8 mouse cellular contexts compared by ENCODE assay signal in the genomic region with DNA sequence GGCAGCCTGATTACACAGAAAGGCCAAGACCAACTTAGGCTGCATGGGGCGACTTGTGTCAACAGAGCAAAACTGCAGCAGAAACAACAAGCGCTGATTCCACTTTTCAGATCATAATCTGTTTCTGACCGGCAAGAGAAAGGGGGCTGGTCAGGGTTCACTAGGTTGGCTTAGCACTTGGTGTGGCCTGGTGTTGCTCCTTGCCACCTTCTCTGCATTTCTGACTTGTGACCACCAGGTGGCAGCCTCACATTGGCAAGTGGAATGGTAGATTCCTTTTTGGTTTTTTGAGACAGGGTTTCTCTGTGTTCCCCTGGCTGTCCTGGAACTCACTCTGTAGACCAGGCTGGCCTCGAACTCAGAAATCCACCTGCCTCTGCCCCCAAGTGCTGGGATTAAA. TPM values are rescaled to one million over a fixed set of nuclear protein-coding genes. Genes with fewer than 3 reads are reported as not detected.
DNase-seq lines count a peak whose midpoint lies in the region; ATAC-seq and TF ChIP-seq lines count a peak whose summit lies in the region.

No protein-coding gene starts in this region.

- WGBS in liver, embryonic 14.5 days (ENCODE audit: insufficient replicate concordance) = 19% methylated on average over 4 of the region's 4 CpGs

- no peaks in the 10 kb centered on the region for H3K4me1 ChIP-seq in liver, embryonic 14.5 days (replicated peaks; ENCODE audit: control insufficient read depth in 2 of 2, insufficient read depth in 2 of 2, low read length in 1 of 2)

- no peak overlapping the region for H3K4me2 ChIP-seq in liver, embryonic 14.5 days (ENCODE audit: low read depth)

- no peaks in the 10 kb centered on the region for H3K36me3 ChIP-seq in liver, embryonic 14.5 days (replicated peaks; ENCODE audit: control insufficient read depth, insufficient read depth, low read depth)

- peak; percentile 37 for DNase-seq in 3134 (ENCODE audit: extremely low read depth, insufficient read length, low spot score)
- peak; percentile 92 for DNase-seq in NIH3T3 (ENCODE audit: low read depth)
- peak; percentile 48 for DNase-seq in cerebellum, adult 9-11 months
- peak; percentile 81 for DNase-seq in gastrocnemius, postnatal 10 days
- DNase-seq in kidney, postnatal 14 days = peak; percentile 83
- peak; percentile 38 to 48 (median 43) for DNase-seq in liver, embryonic 14.5 days (ENCODE audit: low read depth in 3 of 3, low spot score in 3 of 3)
- peak; percentile 48 for DNase-seq in testis, postnatal 14 days (ENCODE audit: low spot score)

- peak; percentile 92 for TF ChIP-seq CTCF in liver, embryonic 14.5 days (IDR thresholded peaks at IDR 0.05; ENCODE audit: low read depth)

- TF ChIP-seq EP300 in liver, embryonic 14.5 days (IDR thresholded peaks at IDR 0.05; ENCODE audit: low read depth) = no peak

- ATAC-seq in liver, embryonic 14.5 days (ENCODE audit: insufficient read depth) = no peak
- ATAC-seq in neutrophil, adult 5-6 weeks (ENCODE audit: extremely low read depth, insufficient number of reproducible peaks, low FRiP score, poor library complexity, severe bottlenecking) = peak; percentile 75

- no peak overlapping the region for H3K4me3 ChIP-seq in liver, embryonic 14.5 days (ENCODE audit: insufficient read depth in 1 of 2, low read depth in 2 of 2, low read length in 2 of 2)

- H3K27me3 ChIP-seq in liver, embryonic 14.5 days (ENCODE audit: control insufficient read depth, insufficient read depth, low read length) = no peaks in the 10 kb centered on the region

- H3K9me3 ChIP-seq in liver, embryonic 14.5 days (ENCODE audit: control insufficient read depth, low read length) = no peaks in the 10 kb centered on the region

- H3K9ac ChIP-seq in liver, embryonic 14.5 days (replicated peaks) = no peak overlapping the region

- no peak overlapping the region for H3K27ac ChIP-seq in liver, embryonic 14.5 days

RNA-seq across cellular contexts. Expression of gene Slc28a1, which starts 47.7 kb away (rescaled TPM):
- total RNA-seq in gastrocnemius, postnatal 10 days (2021) = under 1 TPM; 0.28 to 0.34 TPM
- polyA plus RNA-seq in liver, embryonic 14.5 days (2012; rRNA removed) = 0.54 and 0.64 TPM in 2 replicates
- polyA plus RNA-seq in liver, embryonic 14.5 days (2014; fragmentation: Nextera tagmentation; extraction: Ambion mirVana) = 0.50 and 0.58 TPM in 2 replicates
- not detected in 2 replicates for total RNA-seq in neutrophil, adult 5-6 weeks (2017)

RNA-seq across cellular contexts. Expression of gene Pde8a, which starts 51.1 kb away (rescaled TPM):
- total RNA-seq in gastrocnemius, postnatal 10 days (2021) = 10 to 100 TPM in 1 of 2 experiments, 1 to 10 TPM in 1; 7.8 to 10.1 TPM
- 1.5 and 1.7 TPM in 2 replicates for polyA plus RNA-seq in liver, embryonic 14.5 days (2012; rRNA removed)
- polyA plus RNA-seq in liver, embryonic 14.5 days (2014; fragmentation: Nextera tagmentation; extraction: Ambion mirVana) = 1.3 and 1.5 TPM in 2 replicates
- total RNA-seq in neutrophil, adult 5-6 weeks (2017) = 9.5 and 9.8 TPM in 2 replicates

Comparison
In these comparisons a context has a peak if more than half of its experiments do, and no peak if none do; other contexts are left out.
1. DNase-seq: peak in every context shown above with its lines; median percentile 92 in NIH3T3; 83 in kidney, postnatal 14 days; 81 in gastrocnemius, postnatal 10 days; 48 in cerebellum, adult 9-11 months; 48 in testis, postnatal 14 days; 43 in liver, embryonic 14.5 days; 37 in 3134.